Mouse (Mus musculus): Measurements from ENCODE around the gene Plekhm1. TPM values are rescaled to one million over a fixed set of nuclear protein-coding genes. Genes with fewer than 3 reads are reported as not detected.
"Not testable (repeated sequence)": the region's sequence is repeated elsewhere in the genome, so short reads cannot be mapped to it uniquely, and the experiment has no call there.

Gene Plekhm1
- total RNA-seq (2018; cell fraction: chromatin; rRNA removed) = 100 to 1,000 TPM in 12 of 26 experiments, 10 to 100 TPM in 14; 24.8 to 273 (median 87.3) TPM
- 100 to 1,000 TPM in 8 of 26 experiments, 10 to 100 TPM in 18; 29.1 to 127 (median 87.0) TPM for total RNA-seq (2018; cell fraction: cytosol; rRNA removed)
- 100 to 1,000 TPM in 13 of 26 experiments, 10 to 100 TPM in 13; 32.5 to 241 (median 99.4) TPM for total RNA-seq (2018; cell fraction: nucleus; rRNA removed)
- 55.1 to 87.8 TPM (median 77.5 TPM) in 3 replicates for polyA plus RNA-seq (2018)

- WGBS (ENCODE audit: missing documents) = under 1% methylated on average over 61 of the region's 67 CpGs
- Histone ChIP-seq H3K36me3 (ENCODE audit: inconsistent target) (peaks cover 10% of the 10 kb centered on the region; the same call in 1 of the 2 replicates), H3K79me2 (ENCODE audit: inconsistent target) (peaks cover 52% of the 10 kb centered on the region), H3K27ac (peak within 1 kb of the TSS; percentile 55), H3K4me3 (ENCODE audit: inconsistent target) (peak within 1 kb of the TSS; percentile 88)
These were observed at the start of gene Plekhm1 for GRCm38 (mm10) chr11:103411981-103412949. TSS of gene Plekhm1 (minus strand) at chr11:103412687.

GRCm38 (mm10) chr11:103451105-103451504 is 38.6 kb upstream of the Plekhm1 start:
- 100% methylated on average over 1 of the region's 1 CpGs for WGBS (ENCODE audit: missing documents)

GRCm38 (mm10) chr11:103449721-103450120 is 37.2 kb upstream of the Plekhm1 start:
- H3K4me3 ChIP-seq (ENCODE audit: inconsistent target); H3K27ac ChIP-seq; H3K36me3 ChIP-seq (ENCODE audit: inconsistent target); H3K79me2 ChIP-seq (ENCODE audit: inconsistent target): not testable (repeated sequence)
- WGBS (ENCODE audit: missing documents) = 89% methylated on average over 14 of the region's 14 CpGs

More at GRCm38 (mm10) chr11:103451105-103451504, 38.6 kb upstream of the Plekhm1 start:
- H3K27ac ChIP-seq; H3K4me3 ChIP-seq (ENCODE audit: inconsistent target); H3K79me2 ChIP-seq (ENCODE audit: inconsistent target); H3K36me3 ChIP-seq (ENCODE audit: inconsistent target): not testable (repeated sequence)

- no peak overlapping the region for H3K4me3 ChIP-seq (ENCODE audit: inconsistent target)
- H3K36me3 ChIP-seq (ENCODE audit: inconsistent target) = no peaks in the 10 kb centered on the region
- peak overlapping the region; percentile 87 for H3K27ac ChIP-seq
- WGBS (ENCODE audit: missing documents) = 55% methylated on average over 3 of the region's 3 CpGs
- no peaks in the 10 kb centered on the region for H3K79me2 ChIP-seq (ENCODE audit: inconsistent target)
These were observed 31.2 kb upstream of the Plekhm1 start for GRCm38 (mm10) chr11:103443678-103444077.

- WGBS (ENCODE audit: missing documents) = 13% methylated on average over 4 of the region's 5 CpGs
- Histone ChIP-seq H3K4me3 (ENCODE audit: inconsistent target) (no peak overlapping the region), H3K79me2 (ENCODE audit: inconsistent target) (no peaks in the 10 kb centered on the region), H3K27ac (no peak overlapping the region), H3K36me3 (ENCODE audit: inconsistent target) (no peaks in the 10 kb centered on the region)
These were observed 23.8 kb upstream of the Plekhm1 start for GRCm38 (mm10) chr11:103436282-103436681.

- no peak overlapping the region for H3K4me3 ChIP-seq (ENCODE audit: inconsistent target)
- H3K79me2 ChIP-seq (ENCODE audit: inconsistent target) = no peaks in the 10 kb centered on the region
- no peak overlapping the region for H3K27ac ChIP-seq
- WGBS (ENCODE audit: missing documents) = 20% methylated on average over 5 of the region's 5 CpGs
- no peaks in the 10 kb centered on the region for H3K36me3 ChIP-seq (ENCODE audit: inconsistent target)
These were observed 12.5 kb upstream of the Plekhm1 start for GRCm38 (mm10) chr11:103425031-103425430.

GRCm38 (mm10) chr11:103419667-103420066 is 7.2 kb upstream of the Plekhm1 start:
- Histone ChIP-seq H3K4me3 (ENCODE audit: inconsistent target) (no peak overlapping the region), H3K79me2 (ENCODE audit: inconsistent target) (no peaks in the 10 kb centered on the region), H3K36me3 (ENCODE audit: inconsistent target) (no peaks in the 10 kb centered on the region), H3K27ac (no peak overlapping the region)
- WGBS (ENCODE audit: missing documents) = 71% methylated on average over 13 of the region's 13 CpGs

- Histone ChIP-seq H3K27ac (no peak overlapping the region), H3K4me3 (ENCODE audit: inconsistent target) (no peak overlapping the region), H3K36me3 (ENCODE audit: inconsistent target) (no peaks in the 10 kb centered on the region), H3K79me2 (ENCODE audit: inconsistent target) (no peaks in the 10 kb centered on the region)
- WGBS (ENCODE audit: missing documents) = 26% methylated on average over 5 of the region's 5 CpGs
These were observed 6.7 kb upstream of the Plekhm1 start for GRCm38 (mm10) chr11:103419226-103419625.

- WGBS (ENCODE audit: missing documents) = 60% methylated on average over 1 of the region's 1 CpGs
These were observed 1.0 kb upstream of the Plekhm1 start for GRCm38 (mm10) chr11:103413516-103413915.

GRCm38 (mm10) chr11:103412950-103413423 is 500 bp upstream of the Plekhm1 start:
- H3K79me2 ChIP-seq (ENCODE audit: inconsistent target) = peaks cover 45% of the 10 kb centered on the region
- peak overlapping the region; percentile 88 for H3K4me3 ChIP-seq (ENCODE audit: inconsistent target)
- 9% methylated on average over 14 of the region's 14 CpGs for WGBS (ENCODE audit: missing documents)
- peaks cover 10% of the 10 kb centered on the region; the same call in 1 of the 2 replicates for H3K36me3 ChIP-seq (ENCODE audit: inconsistent target)
- peak overlapping the region; percentile 46 for H3K27ac ChIP-seq

More at GRCm38 (mm10) chr11:103413516-103413915, 1.0 kb upstream of the Plekhm1 start:
- Histone ChIP-seq H3K79me2 (ENCODE audit: inconsistent target) (peaks cover 40% of the 10 kb centered on the region), H3K4me3 (ENCODE audit: inconsistent target) (no peak overlapping the region), H3K27ac (no peak overlapping the region), H3K36me3 (ENCODE audit: inconsistent target) (0 out of 2 replicates have a peak, but pooled peaks cover 10% of the 10 kb centered on the region)

- peak overlapping the region; percentile 88 for H3K4me3 ChIP-seq (ENCODE audit: inconsistent target)
- peaks cover 10% of the 10 kb centered on the region; the same call in 1 of the 2 replicates for H3K36me3 ChIP-seq (ENCODE audit: inconsistent target)
- peaks cover 62% of the 10 kb centered on the region for H3K79me2 ChIP-seq (ENCODE audit: inconsistent target)
- peak overlapping the region; percentile 55; the same call in 1 of the 2 replicates for H3K27ac ChIP-seq
- 90% methylated on average over 1 of the region's 1 CpGs for WGBS (ENCODE audit: missing documents)
These were observed 1.2 kb downstream of the Plekhm1 start for GRCm38 (mm10) chr11:103411301-103411700.

- WGBS (ENCODE audit: missing documents) = 91% methylated on average over 13 of the region's 13 CpGs
- peaks cover 86% of the 10 kb centered on the region for H3K79me2 ChIP-seq (ENCODE audit: inconsistent target)
- no peak overlapping the region for H3K4me3 ChIP-seq (ENCODE audit: inconsistent target)
- H3K36me3 ChIP-seq (ENCODE audit: inconsistent target) = peaks cover 10% of the 10 kb centered on the region; the same call in 1 of the 2 replicates
- H3K27ac ChIP-seq = no peak overlapping the region
These were observed 3.6 kb downstream of the Plekhm1 start for GRCm38 (mm10) chr11:103408880-103409279.

- H3K4me3 ChIP-seq (ENCODE audit: inconsistent target); H3K27ac ChIP-seq: not testable (repeated sequence)
- Histone ChIP-seq H3K36me3 (ENCODE audit: inconsistent target) (peaks cover 10% of the 10 kb centered on the region; the same call in 1 of the 2 replicates), H3K79me2 (ENCODE audit: inconsistent target) (peaks cover 100% of the 10 kb centered on the region)
- WGBS (ENCODE audit: missing documents) = 87% methylated on average over 5 of the region's 5 CpGs
These were observed 5.4 kb downstream of the Plekhm1 start for GRCm38 (mm10) chr11:103407136-103407535.

GRCm38 (mm10) chr11:103406551-103406950 is 5.9 kb downstream of the Plekhm1 start:
- 76% methylated on average over 7 of the region's 7 CpGs for WGBS (ENCODE audit: missing documents)
- Histone ChIP-seq H3K27ac (no peak overlapping the region; the same call in 1 of the 2 replicates), H3K36me3 (ENCODE audit: inconsistent target) (peaks cover 10% of the 10 kb centered on the region; the same call in 1 of the 2 replicates), H3K4me3 (ENCODE audit: inconsistent target) (no peak overlapping the region), H3K79me2 (ENCODE audit: inconsistent target) (peaks cover 100% of the 10 kb centered on the region)

Data from macrophage (primary cell).